Mouse (Mus musculus) lung, adult 2 months (tissue): ENCODE measurements around the gene Erc2.

Experiments used
- CTCF ChIP-seq: fragments of 200-500 bp; IDR thresholded peaks from 2 replicates; pipeline ENCODE4 v1.5.1; 2011; ENCODE audit warnings: mild to moderate bottlenecking, low read length, control low read depth; ENCODE audit not compliant: insufficient read depth
- POLR2A ChIP-seq: fragments of 200-500 bp; IDR thresholded peaks from 2 replicates; pipeline ENCODE4 v1.6.1; 2011; ENCODE audit warnings: low read depth, mild to moderate bottlenecking, control low read depth, low read length, borderline replicate concordance; ENCODE audit errors: extremely low read depth

DNA sequence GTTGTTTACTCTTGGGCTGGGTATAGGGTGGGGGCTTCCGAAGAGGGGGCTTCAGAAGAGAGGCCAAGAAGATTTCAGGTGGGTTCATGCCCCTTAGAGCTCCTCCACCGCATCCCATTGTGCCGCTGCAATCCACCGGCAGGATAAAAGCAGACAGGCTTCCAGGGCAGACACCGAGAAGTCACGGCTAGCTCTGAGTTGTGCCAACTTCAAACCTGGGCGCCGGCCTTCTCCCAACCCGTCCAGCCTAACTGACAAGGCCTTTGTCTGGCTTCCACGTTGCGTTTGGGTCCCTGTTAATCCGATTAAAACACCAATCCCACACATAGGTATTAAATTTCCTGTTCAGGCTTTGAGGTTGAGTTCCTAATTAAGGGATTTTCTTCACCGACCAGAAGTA is 182.8 kb downstream of the Erc2 start:
- TF ChIP-seq CTCF (no peak), POLR2A (no peak)
